In the genomic region with DNA sequence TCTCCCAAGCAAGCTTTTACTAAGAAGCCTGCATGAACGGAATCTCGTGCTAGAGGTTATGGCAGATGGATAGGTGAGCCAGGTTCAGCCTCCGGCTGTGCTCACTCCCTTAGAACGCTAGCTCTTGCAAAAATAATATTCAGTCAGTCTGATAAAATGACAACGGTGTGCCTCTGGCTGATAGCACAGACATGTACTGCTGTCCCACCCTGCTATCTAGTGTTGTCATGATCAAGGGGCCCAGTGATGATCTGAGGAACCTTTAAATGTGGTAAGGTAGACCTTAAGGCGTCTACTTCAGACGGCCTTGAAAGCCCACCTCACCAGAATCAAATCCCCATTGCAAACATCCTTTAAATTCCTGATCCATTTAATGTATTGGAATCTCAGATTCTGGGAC, we compare ENCODE assay signal across 20 mouse cellular contexts. TPM values are rescaled to one million over a fixed set of nuclear protein-coding genes. Genes with fewer than 3 reads are reported as not detected.
A peak's percentile ranks its signal among the peaks of the same experiment; 100 is the strongest.
DNase-seq lines count a peak whose midpoint lies in the region; ATAC-seq and TF ChIP-seq lines count a peak whose summit lies in the region.
"Had no signal": no experiment of that assay in that cellular context is flagged by ENCODE, and none has a peak within 500 bp of the region (broad histone marks: within the 10 kb centered on the region; RNA-seq: fewer than 3 reads in every experiment).

No protein-coding gene starts in this region.

- TF ChIP-seq CTCF in forebrain, postnatal 0 days (IDR thresholded peaks at IDR 0.05; ENCODE audit: low read depth): no peak

- no peaks in the 10 kb centered on the region for H3K27me3 ChIP-seq in forebrain, embryonic 13.5 days
- no peaks in the 10 kb centered on the region for H3K27me3 ChIP-seq in forebrain, postnatal 0 days (ENCODE audit: insufficient read depth, low read length)
- H3K27me3 ChIP-seq in neural tube, embryonic 12.5 days (replicated peaks): peaks cover 23% of the 10 kb centered on the region
- peaks cover 15% of the 10 kb centered on the region; the same call in 1 of the 2 replicates for H3K27me3 ChIP-seq in neural tube, embryonic 15.5 days (replicated peaks)
- no peaks in the 10 kb centered on the region for H3K27me3 ChIP-seq in forebrain, embryonic 14.5 days (replicated peaks; ENCODE audit: control insufficient read depth, insufficient read depth, low read length)
- H3K27me3 ChIP-seq in heart, embryonic 11.5 days (ENCODE audit: control insufficient read depth, insufficient read depth, low read length): peaks cover 11% of the 10 kb centered on the region

- no peaks in the 10 kb centered on the region for H3K36me3 ChIP-seq in forebrain, embryonic 13.5 days (ENCODE audit: poor library complexity, severe bottlenecking)
- no peaks in the 10 kb centered on the region for H3K36me3 ChIP-seq in forebrain, postnatal 0 days (ENCODE audit: insufficient read depth)
- no peaks in the 10 kb centered on the region for H3K36me3 ChIP-seq in neural tube, embryonic 12.5 days
- no peaks in the 10 kb centered on the region for H3K36me3 ChIP-seq in neural tube, embryonic 15.5 days
- no peaks in the 10 kb centered on the region for H3K36me3 ChIP-seq in forebrain, embryonic 14.5 days (ENCODE audit: control insufficient read depth, insufficient read depth, low read length)
- H3K36me3 ChIP-seq in heart, embryonic 11.5 days (ENCODE audit: control insufficient read depth, insufficient read depth, low read length): no peaks in the 10 kb centered on the region

- ATAC-seq in forebrain, embryonic 13.5 days: no peak
- ATAC-seq in forebrain, postnatal 0 days: no peak
- ATAC-seq in neural tube, embryonic 12.5 days (ENCODE audit: low FRiP score, low read depth): no peak
- no peak for ATAC-seq in neural tube, embryonic 15.5 days (ENCODE audit: low FRiP score)
- ATAC-seq in forebrain, embryonic 14.5 days: no peak
- peak; percentile 11; the same call in 1 of the 2 replicates for ATAC-seq in megakaryocyte progenitor cell, adult 5-6 weeks (replicated peaks; ENCODE audit: poor library complexity)
- ATAC-seq in heart, embryonic 11.5 days (replicated peaks; ENCODE audit: insufficient number of reproducible peaks, low FRiP score, low TSS enrichment): no peak

- H3K4me2 ChIP-seq in forebrain, embryonic 13.5 days: peak overlapping the region; percentile 29
- H3K4me2 ChIP-seq in forebrain, postnatal 0 days (ENCODE audit: low read depth): no peak overlapping the region
- peak overlapping the region; percentile 10; the same call in 1 of the 2 replicates for H3K4me2 ChIP-seq in neural tube, embryonic 12.5 days (replicated peaks)
- H3K4me2 ChIP-seq in neural tube, embryonic 15.5 days: no peak overlapping the region
- H3K4me2 ChIP-seq in forebrain, embryonic 14.5 days (ENCODE audit: low read length): peak overlapping the region; percentile 19
- no peak overlapping the region; the same call in 1 of the 2 replicates for H3K4me2 ChIP-seq in heart, embryonic 11.5 days

- WGBS in forebrain, embryonic 13.5 days: 80% methylated on average over 7 of the region's 7 CpGs
- 71% methylated on average over 7 of the region's 7 CpGs for WGBS in forebrain, postnatal 0 days
- 86% methylated on average over 7 of the region's 7 CpGs for WGBS in neural tube, embryonic 12.5 days
- WGBS in neural tube, embryonic 15.5 days: 87% methylated on average over 7 of the region's 7 CpGs
- 78% methylated on average over 7 of the region's 7 CpGs for WGBS in forebrain, embryonic 14.5 days
- WGBS in heart, embryonic 11.5 days (ENCODE audit: insufficient replicate concordance): 64% methylated on average over 7 of the region's 7 CpGs

- DNase-seq in forebrain, postnatal 0 days: no peak
- no peak for DNase-seq in forebrain, embryonic 14.5 days (ENCODE audit: low spot score)
- DNase-seq in embryo, embryonic 11 days: no peak
- DNase-seq: B cell, adult 2 months; cerebellum, adult 2 months; heart, adult 18-20 months; heart, postnatal 4 days; kidney, adult 9 months; thymus, postnatal 14 days had no signal

- H3K4me3 ChIP-seq in forebrain, embryonic 13.5 days: no peak overlapping the region
- no peak overlapping the region for H3K4me3 ChIP-seq in forebrain, postnatal 0 days (ENCODE audit: low read depth, low read length)
- H3K4me3 ChIP-seq in neural tube, embryonic 12.5 days: no peak overlapping the region
- H3K4me3 ChIP-seq in neural tube, embryonic 15.5 days (replicated peaks): no peak overlapping the region
- no peak overlapping the region for H3K4me3 ChIP-seq in forebrain, embryonic 14.5 days (ENCODE audit: low read depth, low read length)
- H3K4me3 ChIP-seq in heart, embryonic 11.5 days (ENCODE audit: low read depth, low read length): no peak overlapping the region
- H3K4me3 ChIP-seq: megakaryocyte, embryonic 14.5 days had no signal

- no peaks in the 10 kb centered on the region for H3K9me3 ChIP-seq in forebrain, embryonic 13.5 days (replicated peaks)
- no peaks in the 10 kb centered on the region for H3K9me3 ChIP-seq in forebrain, postnatal 0 days (ENCODE audit: low read length)
- H3K9me3 ChIP-seq in neural tube, embryonic 12.5 days: no peaks in the 10 kb centered on the region
- H3K9me3 ChIP-seq in neural tube, embryonic 15.5 days (replicated peaks): no peaks in the 10 kb centered on the region
- H3K9me3 ChIP-seq in forebrain, embryonic 14.5 days (replicated peaks; ENCODE audit: control insufficient read depth, low read length): no peaks in the 10 kb centered on the region
- H3K9me3 ChIP-seq in heart, embryonic 11.5 days (replicated peaks; ENCODE audit: control insufficient read depth, low read length): no peaks in the 10 kb centered on the region
- H3K9me3 ChIP-seq: megakaryocyte, embryonic 14.5 days had no signal

- H3K9ac ChIP-seq in forebrain, embryonic 13.5 days: no peak overlapping the region
- no peak overlapping the region for H3K9ac ChIP-seq in forebrain, postnatal 0 days
- no peak overlapping the region for H3K9ac ChIP-seq in neural tube, embryonic 12.5 days
- no peak overlapping the region for H3K9ac ChIP-seq in neural tube, embryonic 15.5 days (replicated peaks)
- no peak overlapping the region for H3K9ac ChIP-seq in forebrain, embryonic 14.5 days (ENCODE audit: low read length)
- H3K9ac ChIP-seq in heart, embryonic 11.5 days (ENCODE audit: low read depth, low read length): no peak overlapping the region

- peaks cover 72% of the 10 kb centered on the region for H3K4me1 ChIP-seq in forebrain, embryonic 13.5 days
- H3K4me1 ChIP-seq in forebrain, postnatal 0 days (ENCODE audit: insufficient read depth): no peaks in the 10 kb centered on the region
- peaks cover 24% of the 10 kb centered on the region for H3K4me1 ChIP-seq in neural tube, embryonic 12.5 days
- peaks cover 30% of the 10 kb centered on the region for H3K4me1 ChIP-seq in neural tube, embryonic 15.5 days
- H3K4me1 ChIP-seq in forebrain, embryonic 14.5 days (ENCODE audit: control insufficient read depth, insufficient read depth, low read length): peaks cover 9% of the 10 kb centered on the region
- H3K4me1 ChIP-seq in heart, embryonic 11.5 days (ENCODE audit: control insufficient read depth, insufficient read depth, low read length): peaks cover 15% of the 10 kb centered on the region

- H3K27ac ChIP-seq in forebrain, embryonic 13.5 days: no peak overlapping the region
- H3K27ac ChIP-seq in forebrain, postnatal 0 days (ENCODE audit: low read depth, low read length): no peak overlapping the region
- H3K27ac ChIP-seq in neural tube, embryonic 12.5 days: no peak overlapping the region
- H3K27ac ChIP-seq in neural tube, embryonic 15.5 days (replicated peaks): no peak overlapping the region
- H3K27ac ChIP-seq in forebrain, embryonic 14.5 days (ENCODE audit: low read depth, low read length): no peak overlapping the region
- H3K27ac ChIP-seq in heart, embryonic 11.5 days (ENCODE audit: low read depth, low read length): no peak overlapping the region

RNA-seq across cellular contexts. Expression of gene Rgcc, which starts 5.2 kb away (rescaled TPM):
- polyA plus RNA-seq in forebrain, embryonic 13.5 days (2015; fragmentation: Nextera tagmentation; extraction: Ambion mirVana): 78.3 and 106 TPM in 2 replicates
- total RNA-seq in forebrain, postnatal 0 days (2014; rRNA removed): 33.3 and 55.5 TPM in 2 replicates
- 31.2 and 33.9 TPM in 2 replicates for polyA plus RNA-seq in forebrain, postnatal 0 days (2015; fragmentation: Nextera tagmentation; extraction: Ambion mirVana)
- 55.8 and 69.6 TPM in 2 replicates for polyA plus RNA-seq in neural tube, embryonic 12.5 days (2016; fragmentation: Nextera tagmentation; extraction: Ambion mirVana)
- 36.1 and 89.6 TPM in 2 replicates for polyA plus RNA-seq in neural tube, embryonic 15.5 days (2015; fragmentation: Nextera tagmentation; extraction: Ambion mirVana)
- polyA plus RNA-seq in forebrain, embryonic 14.5 days (2014; fragmentation: Nextera tagmentation; extraction: Ambion mirVana): 68.7 and 81.5 TPM in 2 replicates
- total RNA-seq in megakaryocyte progenitor cell, adult 5-6 weeks (2015): 183 and 199 TPM in 2 replicates
- total RNA-seq in megakaryocyte progenitor cell, adult 5-6 weeks (2017): 212 and 243 TPM in 2 replicates
- polyA plus RNA-seq in heart, embryonic 11.5 days (2014; fragmentation: Nextera tagmentation; extraction: Ambion mirVana): 17.5 and 26.3 TPM in 2 replicates

RNA-seq across cellular contexts. Expression of gene Zfp957, which starts 49.0 kb away (rescaled TPM):
- polyA plus RNA-seq in forebrain, embryonic 13.5 days (2015; fragmentation: Nextera tagmentation; extraction: Ambion mirVana): not detected in 2 replicates
- total RNA-seq in forebrain, postnatal 0 days (2014; rRNA removed): not detected in 2 replicates
- polyA plus RNA-seq in forebrain, postnatal 0 days (2015; fragmentation: Nextera tagmentation; extraction: Ambion mirVana): not detected in 2 replicates
- not detected in 2 replicates for polyA plus RNA-seq in neural tube, embryonic 12.5 days (2016; fragmentation: Nextera tagmentation; extraction: Ambion mirVana)
- not detected in 2 replicates for polyA plus RNA-seq in neural tube, embryonic 15.5 days (2015; fragmentation: Nextera tagmentation; extraction: Ambion mirVana)
- polyA plus RNA-seq in forebrain, embryonic 14.5 days (2014; fragmentation: Nextera tagmentation; extraction: Ambion mirVana): not detected in 2 replicates
- not detected in 2 replicates for total RNA-seq in megakaryocyte progenitor cell, adult 5-6 weeks (2015)
- not detected in 2 replicates for total RNA-seq in megakaryocyte progenitor cell, adult 5-6 weeks (2017)
- not detected in 2 replicates for polyA plus RNA-seq in heart, embryonic 11.5 days (2014; fragmentation: Nextera tagmentation; extraction: Ambion mirVana)
- total RNA-seq: adrenal gland, postnatal 4 days; ES-E14; heart, adult 18-20 months; heart, postnatal 4 days; layer of hippocampus, adult 8-10 months; liver, adult 2 months had no signal
- polyA plus RNA-seq: cerebellum, adult 2 months; liver, adult 2 months; neural tube, embryonic 11.5 days had no signal

Comparison
In these comparisons a context has a peak if more than half of its experiments do, and no peak if none do; other contexts are left out.
1. H3K4me2 ChIP-seq: peak in forebrain, embryonic 13.5 days (single experiment), neural tube, embryonic 12.5 days (single experiment) and forebrain, embryonic 14.5 days (single experiment); none in forebrain, postnatal 0 days (single experiment), neural tube, embryonic 15.5 days (single experiment) and heart, embryonic 11.5 days (single experiment).